Mouse (Mus musculus): ENCODE measurements around the gene Rad9b. TPM values are rescaled to one million over a fixed set of nuclear protein-coding genes. Genes with fewer than 3 reads are reported as not detected.
"Not testable (repeated sequence)": the region's sequence is repeated elsewhere in the genome, so short reads cannot be mapped to it uniquely, and the experiment has no call there.

Gene Rad9b
- polyA plus RNA-seq, 1 experiment from 2014 or later = 11.0 TPM

DNA sequence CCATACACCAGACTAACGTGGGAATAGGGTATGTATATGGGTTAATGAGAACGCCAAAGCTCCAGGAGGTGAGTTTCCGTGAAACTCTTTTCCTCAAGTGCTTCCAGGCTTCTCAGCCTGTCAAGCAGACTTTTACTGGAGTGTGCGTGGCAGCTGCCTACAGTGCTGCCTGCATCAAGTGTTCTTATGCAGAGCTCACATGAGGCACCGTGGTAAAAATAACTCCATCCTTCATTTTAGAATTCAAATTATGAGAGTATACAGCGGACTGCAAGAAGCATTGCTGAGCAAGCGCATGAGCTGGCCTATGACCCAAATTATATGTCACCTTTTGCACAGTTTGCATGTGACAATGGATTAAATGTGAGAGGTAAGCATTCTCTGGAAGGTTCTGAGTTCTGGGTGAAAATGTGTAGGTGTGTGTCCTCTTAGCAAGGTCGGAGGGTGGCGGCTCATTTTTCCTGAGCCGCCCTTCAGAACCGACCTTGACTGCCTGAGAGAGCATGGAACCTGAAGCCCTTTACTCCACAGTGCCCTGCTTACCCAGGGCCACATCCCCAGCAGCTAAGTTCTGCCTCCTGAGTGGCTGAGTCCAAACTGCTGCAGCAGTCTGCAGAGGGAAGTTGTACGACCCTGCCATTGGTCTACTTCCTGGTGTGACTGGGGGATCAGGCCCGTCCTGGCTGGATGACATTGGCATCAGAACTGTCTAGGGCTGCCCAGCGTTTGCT is 34.4 kb downstream of the Rad9b start:
- peak overlapping the region; percentile 99 for H3K27ac ChIP-seq (ENCODE audit: low read length)
- H3K9me3 ChIP-seq (replicated peaks; ENCODE audit: control insufficient read depth, low read length) = no peaks in the 10 kb centered on the region
- peak overlapping the region; percentile 18 for H3K4me3 ChIP-seq (ENCODE audit: low read length)
- 40% methylated on average over 14 of the region's 14 CpGs for WGBS
- peaks cover 59% of the 10 kb centered on the region for H3K4me1 ChIP-seq (ENCODE audit: control insufficient read depth, insufficient read depth, low read length)
- peaks cover 13% of the 10 kb centered on the region for H3K36me3 ChIP-seq (ENCODE audit: control insufficient read depth, insufficient read depth)
- no peaks in the 10 kb centered on the region for H3K27me3 ChIP-seq (ENCODE audit: control insufficient read depth, insufficient read depth, low read length)
- peak overlapping the region; percentile 74 for H3K9ac ChIP-seq (ENCODE audit: low read length)
- peak; percentile 50; the same call in 1 of the 2 replicates for ATAC-seq (replicated peaks; ENCODE audit: extremely low read depth, insufficient read depth, low FRiP score)
- peak overlapping the region; percentile 50 for H3K4me2 ChIP-seq (ENCODE audit: low read depth, low read length)

DNA sequence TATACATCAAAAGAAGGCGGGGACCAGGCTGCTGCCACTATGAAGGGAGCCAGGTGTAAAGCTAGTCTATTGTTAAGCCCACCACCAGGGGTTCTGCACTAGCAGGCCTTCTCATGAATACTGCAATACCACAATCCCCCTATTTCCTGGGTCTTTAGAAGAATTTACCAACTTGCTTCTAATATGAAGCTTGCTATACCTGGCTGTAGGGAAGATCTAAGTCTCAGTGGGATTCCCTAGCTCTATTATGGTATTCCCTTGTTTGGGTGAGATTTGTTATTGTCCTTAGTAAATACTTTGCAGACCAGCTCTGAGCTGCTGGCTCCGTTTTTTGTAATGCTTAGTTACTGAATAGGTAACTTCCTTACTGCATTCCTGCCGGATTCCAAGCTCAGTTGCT is 35.1 kb downstream of the Rad9b start:
- peaks cover 13% of the 10 kb centered on the region for H3K36me3 ChIP-seq (ENCODE audit: control insufficient read depth, insufficient read depth)
- WGBS = 62% methylated on average over 3 of the region's 3 CpGs
- not testable (repeated sequence) for H3K4me3 ChIP-seq (ENCODE audit: low read length); H3K27me3 ChIP-seq (ENCODE audit: control insufficient read depth, insufficient read depth, low read length); H3K9me3 ChIP-seq (replicated peaks; ENCODE audit: control insufficient read depth, low read length); ATAC-seq (replicated peaks; ENCODE audit: extremely low read depth, insufficient read depth, low FRiP score)
- peaks cover 64% of the 10 kb centered on the region for H3K4me1 ChIP-seq (ENCODE audit: control insufficient read depth, insufficient read depth, low read length)
- peak overlapping the region; percentile 74 for H3K9ac ChIP-seq (ENCODE audit: low read length)
- peak overlapping the region; percentile 99 for H3K27ac ChIP-seq (ENCODE audit: low read length)
- H3K4me2 ChIP-seq (ENCODE audit: low read depth, low read length) = peak overlapping the region; percentile 50; the same call in 1 of the 2 replicates

DNA sequence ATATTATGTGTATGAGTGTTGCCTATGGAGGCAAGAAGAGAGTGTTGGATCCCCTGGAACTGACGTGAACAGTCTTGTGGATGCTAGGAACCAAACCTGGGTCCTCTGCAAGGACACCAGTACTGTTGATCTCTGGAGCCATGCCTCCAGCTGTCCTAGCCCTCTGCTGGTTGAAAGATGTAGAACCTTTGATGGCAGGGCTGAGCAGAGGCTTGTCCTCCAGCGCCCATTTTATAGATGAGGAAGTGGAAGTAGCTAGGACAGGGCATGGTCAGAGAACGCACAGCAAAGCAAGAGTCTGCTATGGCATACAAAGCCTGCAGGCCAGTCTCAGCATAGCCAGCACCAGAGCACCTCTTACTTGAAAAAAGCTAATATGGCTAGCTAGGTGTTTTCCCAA is 35.9 kb downstream of the Rad9b start:
- H3K9me3 ChIP-seq (replicated peaks; ENCODE audit: control insufficient read depth, low read length) = no peaks in the 10 kb centered on the region
- peaks cover 61% of the 10 kb centered on the region for H3K4me1 ChIP-seq (ENCODE audit: control insufficient read depth, insufficient read depth, low read length)
- H3K27ac ChIP-seq (ENCODE audit: low read length) = peak overlapping the region; percentile 37
- no peak for ATAC-seq (replicated peaks; ENCODE audit: extremely low read depth, insufficient read depth, low FRiP score)
- no peaks in the 10 kb centered on the region for H3K27me3 ChIP-seq (ENCODE audit: control insufficient read depth, insufficient read depth, low read length)
- H3K9ac ChIP-seq (ENCODE audit: low read length) = peak overlapping the region; percentile 41; the same call in 1 of the 2 replicates
- H3K4me3 ChIP-seq (ENCODE audit: low read length) = no peak overlapping the region
- no peak overlapping the region for H3K4me2 ChIP-seq (ENCODE audit: low read depth, low read length)
- 75% methylated on average over 3 of the region's 3 CpGs for WGBS
- H3K36me3 ChIP-seq (ENCODE audit: control insufficient read depth, insufficient read depth) = peaks cover 18% of the 10 kb centered on the region

DNA sequence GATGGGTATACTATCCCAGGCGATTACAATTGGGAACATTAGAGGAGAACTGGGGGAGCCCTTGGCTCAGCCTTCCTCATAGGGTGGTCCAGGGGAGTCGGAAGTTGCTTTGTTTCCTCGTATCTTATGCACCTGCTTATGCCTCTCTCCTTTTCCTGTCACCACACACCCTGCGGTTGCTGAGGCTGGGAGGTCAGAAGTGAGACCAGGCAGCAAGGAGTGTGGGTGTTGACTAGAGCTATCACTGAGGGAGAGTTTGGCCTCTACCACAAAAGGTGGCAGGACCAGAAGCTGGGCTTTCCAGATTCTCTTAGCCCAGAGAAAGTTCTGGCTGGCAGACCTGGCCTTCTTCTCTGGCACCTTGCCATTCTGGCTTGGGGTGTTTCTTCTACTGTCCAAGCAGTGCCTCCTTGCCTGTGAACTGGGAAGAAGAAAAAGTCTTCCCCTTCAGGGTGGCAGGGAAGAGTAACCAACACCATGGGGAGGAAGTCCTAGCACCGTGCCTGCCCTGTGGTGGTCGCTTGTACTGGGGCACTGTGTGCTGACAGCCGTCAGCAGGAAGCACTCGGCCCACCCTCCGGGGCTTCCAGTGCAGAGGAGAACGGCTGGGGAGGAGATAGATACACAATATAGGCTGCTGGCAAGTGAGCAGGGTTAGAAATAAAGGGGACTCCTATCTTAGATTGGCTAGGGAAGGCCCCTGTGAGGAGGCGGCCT is 36.5 kb downstream of the Rad9b start:
- Histone ChIP-seq H3K27me3 (ENCODE audit: control insufficient read depth, insufficient read depth, low read length) (no peaks in the 10 kb centered on the region), H3K9ac (ENCODE audit: low read length) (peak overlapping the region; percentile 41), H3K9me3 (replicated peaks; ENCODE audit: control insufficient read depth, low read length) (no peaks in the 10 kb centered on the region), H3K36me3 (ENCODE audit: control insufficient read depth, insufficient read depth) (peaks cover 18% of the 10 kb centered on the region), H3K4me3 (ENCODE audit: low read length) (no peak overlapping the region), H3K27ac (ENCODE audit: low read length) (peak overlapping the region; percentile 64), H3K4me2 (ENCODE audit: low read depth, low read length) (no peak overlapping the region), H3K4me1 (ENCODE audit: control insufficient read depth, insufficient read depth, low read length) (peaks cover 64% of the 10 kb centered on the region)
- no peak for ATAC-seq (replicated peaks; ENCODE audit: extremely low read depth, insufficient read depth, low FRiP score)
- 51% methylated on average over 11 of the region's 11 CpGs for WGBS

DNA sequence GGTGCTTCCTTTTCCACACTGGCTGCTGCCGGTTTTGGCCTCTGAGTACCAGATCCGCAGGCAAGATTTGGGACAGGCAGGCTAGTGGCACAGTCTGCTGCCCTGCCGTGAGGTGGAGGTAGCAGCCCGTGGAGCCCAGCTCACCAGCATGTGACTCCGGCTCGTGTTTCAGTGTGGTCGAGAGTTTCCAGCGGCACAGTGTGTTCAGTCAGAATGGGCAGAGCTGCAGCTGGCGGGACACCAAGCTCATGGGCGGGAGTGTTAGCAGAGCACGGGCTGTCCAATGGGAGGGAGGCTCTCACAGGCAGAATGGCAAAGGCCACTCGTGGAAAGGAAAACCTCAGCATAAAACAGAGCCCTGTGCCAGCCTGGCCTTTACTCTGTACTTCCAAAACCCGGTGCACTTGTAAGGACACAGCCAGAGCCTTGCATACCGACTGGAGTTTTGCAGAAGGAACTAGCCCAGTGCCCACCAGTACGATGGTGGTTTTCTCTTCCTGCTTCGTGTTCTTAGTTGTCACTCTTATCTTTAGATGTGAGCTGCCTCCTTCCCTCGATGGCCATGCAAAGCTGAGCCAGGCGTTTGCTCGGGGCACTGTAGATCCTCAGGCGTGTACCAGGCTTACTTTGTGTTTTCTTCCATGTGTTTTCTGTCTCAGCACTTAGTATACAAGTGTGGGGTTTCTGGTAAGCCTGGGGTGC is 38.9 kb downstream of the Rad9b start:
- Histone ChIP-seq H3K9ac (ENCODE audit: low read length) (peak overlapping the region; percentile 58), H3K36me3 (ENCODE audit: control insufficient read depth, insufficient read depth) (peaks cover 10% of the 10 kb centered on the region), H3K4me3 (ENCODE audit: low read length) (peak overlapping the region; percentile 19; the same call in 1 of the 2 replicates), H3K27me3 (ENCODE audit: control insufficient read depth, insufficient read depth, low read length) (no peaks in the 10 kb centered on the region), H3K4me1 (ENCODE audit: control insufficient read depth, insufficient read depth, low read length) (peaks cover 59% of the 10 kb centered on the region), H3K4me2 (ENCODE audit: low read depth, low read length) (peak overlapping the region; percentile 50), H3K27ac (ENCODE audit: low read length) (peak overlapping the region; percentile 90), H3K9me3 (replicated peaks; ENCODE audit: control insufficient read depth, low read length) (no peaks in the 10 kb centered on the region)
- WGBS = 27% methylated on average over 20 of the region's 20 CpGs
- peak; percentile 84 for ATAC-seq (replicated peaks; ENCODE audit: extremely low read depth, insufficient read depth, low FRiP score)

DNA sequence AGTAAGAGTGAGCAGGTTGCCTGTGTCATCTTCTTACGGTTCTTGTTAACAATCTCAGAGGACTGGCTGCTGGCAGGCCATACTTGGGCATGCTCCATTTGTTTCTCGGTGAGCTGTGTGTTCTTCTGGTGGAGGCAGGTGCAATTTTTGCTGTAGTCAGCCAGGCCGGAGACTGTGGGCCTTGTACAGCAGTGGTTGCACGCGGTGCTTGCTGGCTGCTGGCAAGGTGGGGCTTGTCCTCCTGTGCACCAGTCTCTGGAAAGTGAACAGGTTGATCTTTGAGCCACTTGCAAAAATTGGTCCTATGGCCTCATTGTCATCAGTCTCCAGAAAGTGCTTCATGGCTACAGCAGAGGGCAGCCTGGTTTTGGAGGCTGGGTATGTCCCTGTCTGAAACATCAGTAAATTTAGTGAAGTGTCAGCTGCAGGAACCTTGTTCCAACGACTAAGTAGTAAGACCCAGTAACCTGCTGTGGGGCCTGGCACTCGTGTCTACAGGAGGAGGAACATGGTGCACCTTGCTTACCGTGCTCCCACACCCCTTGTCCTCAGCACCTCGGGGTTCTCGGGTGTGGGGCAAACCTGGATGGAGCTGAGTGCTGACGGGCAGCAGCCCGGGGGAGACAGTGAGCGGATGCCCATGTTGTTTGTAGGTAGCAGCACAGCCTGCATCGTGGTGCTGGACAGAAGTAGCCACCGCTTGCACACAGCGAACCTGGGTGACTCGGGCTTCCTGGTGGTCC is 40.9 kb downstream of the Rad9b start:
- WGBS = 86% methylated on average over 17 of the region's 17 CpGs
- no peak overlapping the region for H3K4me2 ChIP-seq (ENCODE audit: low read depth, low read length)
- H3K27ac ChIP-seq (ENCODE audit: low read length) = no peak overlapping the region; the same call in 1 of the 2 replicates
- no peak overlapping the region for H3K4me3 ChIP-seq (ENCODE audit: low read length)
- H3K36me3 ChIP-seq (ENCODE audit: control insufficient read depth, insufficient read depth) = peaks cover 17% of the 10 kb centered on the region
- no peaks in the 10 kb centered on the region for H3K27me3 ChIP-seq (ENCODE audit: control insufficient read depth, insufficient read depth, low read length)
- H3K9ac ChIP-seq (ENCODE audit: low read length) = no peak overlapping the region
- no peaks in the 10 kb centered on the region for H3K9me3 ChIP-seq (replicated peaks; ENCODE audit: control insufficient read depth, low read length)
- peaks cover 43% of the 10 kb centered on the region for H3K4me1 ChIP-seq (ENCODE audit: control insufficient read depth, insufficient read depth, low read length)
- ATAC-seq (replicated peaks; ENCODE audit: extremely low read depth, insufficient read depth, low FRiP score) = no peak

DNA sequence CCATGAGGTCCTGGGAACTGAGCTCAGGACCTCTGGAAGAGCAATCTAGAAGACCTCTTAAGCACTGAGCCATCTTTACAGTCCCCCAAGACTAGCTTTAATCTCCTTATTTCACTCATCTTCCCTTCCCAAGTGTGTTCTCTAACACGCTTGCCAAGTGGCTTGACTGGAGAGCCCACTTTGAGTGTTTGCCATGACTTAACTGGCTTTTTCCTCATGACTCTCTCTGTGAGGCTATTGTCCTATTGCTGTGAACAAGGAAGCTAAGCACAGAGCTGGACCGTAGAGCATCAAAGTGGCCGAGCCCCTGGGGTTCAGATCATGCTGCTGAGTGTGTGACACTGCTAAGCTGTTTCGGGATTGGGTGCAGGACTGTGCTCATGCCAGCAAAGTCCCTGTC is 41.7 kb downstream of the Rad9b start:
- no peak for ATAC-seq (replicated peaks; ENCODE audit: extremely low read depth, insufficient read depth, low FRiP score)
- Histone ChIP-seq H3K27ac (ENCODE audit: low read length) (no peak overlapping the region), H3K27me3 (ENCODE audit: control insufficient read depth, insufficient read depth, low read length) (no peaks in the 10 kb centered on the region), H3K9me3 (replicated peaks; ENCODE audit: control insufficient read depth, low read length) (no peaks in the 10 kb centered on the region), H3K9ac (ENCODE audit: low read length) (no peak overlapping the region), H3K4me1 (ENCODE audit: control insufficient read depth, insufficient read depth, low read length) (peaks cover 36% of the 10 kb centered on the region), H3K4me3 (ENCODE audit: low read length) (no peak overlapping the region), H3K36me3 (ENCODE audit: control insufficient read depth, insufficient read depth) (peaks cover 16% of the 10 kb centered on the region), H3K4me2 (ENCODE audit: low read depth, low read length) (no peak overlapping the region)
- 81% methylated on average over 4 of the region's 4 CpGs for WGBS

DNA sequence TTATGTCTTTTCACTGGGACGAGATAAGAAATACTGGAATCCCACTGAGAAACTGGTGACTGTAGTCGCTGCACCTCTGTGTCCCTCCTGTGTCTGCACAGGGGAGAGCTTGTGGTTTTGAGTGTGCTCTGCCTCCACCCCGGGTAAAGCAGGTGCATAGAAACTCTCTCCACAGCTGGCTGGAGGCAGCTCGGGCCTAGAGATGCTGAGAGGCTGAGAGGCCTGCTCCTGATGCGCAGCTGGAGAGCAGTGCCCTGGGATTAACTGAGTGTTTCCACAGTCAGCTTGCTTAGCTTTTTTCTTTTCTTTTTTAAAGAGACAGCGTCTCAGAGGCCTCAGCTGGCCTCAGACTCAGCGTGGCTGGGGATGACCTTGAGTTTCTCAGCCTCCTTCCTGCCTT is 42.3 kb downstream of the Rad9b start:
- no peak overlapping the region for H3K9ac ChIP-seq (ENCODE audit: low read length)
- H3K4me2 ChIP-seq (ENCODE audit: low read depth, low read length) = no peak overlapping the region
- no peak for ATAC-seq (replicated peaks; ENCODE audit: extremely low read depth, insufficient read depth, low FRiP score)
- WGBS = 62% methylated on average over 7 of the region's 7 CpGs
- peaks cover 13% of the 10 kb centered on the region for H3K36me3 ChIP-seq (ENCODE audit: control insufficient read depth, insufficient read depth)
- no peak overlapping the region for H3K27ac ChIP-seq (ENCODE audit: low read length)
- no peaks in the 10 kb centered on the region for H3K9me3 ChIP-seq (replicated peaks; ENCODE audit: control insufficient read depth, low read length)
- peaks cover 29% of the 10 kb centered on the region for H3K4me1 ChIP-seq (ENCODE audit: control insufficient read depth, insufficient read depth, low read length)
- H3K27me3 ChIP-seq (ENCODE audit: control insufficient read depth, insufficient read depth, low read length) = no peaks in the 10 kb centered on the region
- no peak overlapping the region for H3K4me3 ChIP-seq (ENCODE audit: low read length)
